Comparison of ENCODE assay signal across 8 mouse cellular contexts in the genomic region with DNA sequence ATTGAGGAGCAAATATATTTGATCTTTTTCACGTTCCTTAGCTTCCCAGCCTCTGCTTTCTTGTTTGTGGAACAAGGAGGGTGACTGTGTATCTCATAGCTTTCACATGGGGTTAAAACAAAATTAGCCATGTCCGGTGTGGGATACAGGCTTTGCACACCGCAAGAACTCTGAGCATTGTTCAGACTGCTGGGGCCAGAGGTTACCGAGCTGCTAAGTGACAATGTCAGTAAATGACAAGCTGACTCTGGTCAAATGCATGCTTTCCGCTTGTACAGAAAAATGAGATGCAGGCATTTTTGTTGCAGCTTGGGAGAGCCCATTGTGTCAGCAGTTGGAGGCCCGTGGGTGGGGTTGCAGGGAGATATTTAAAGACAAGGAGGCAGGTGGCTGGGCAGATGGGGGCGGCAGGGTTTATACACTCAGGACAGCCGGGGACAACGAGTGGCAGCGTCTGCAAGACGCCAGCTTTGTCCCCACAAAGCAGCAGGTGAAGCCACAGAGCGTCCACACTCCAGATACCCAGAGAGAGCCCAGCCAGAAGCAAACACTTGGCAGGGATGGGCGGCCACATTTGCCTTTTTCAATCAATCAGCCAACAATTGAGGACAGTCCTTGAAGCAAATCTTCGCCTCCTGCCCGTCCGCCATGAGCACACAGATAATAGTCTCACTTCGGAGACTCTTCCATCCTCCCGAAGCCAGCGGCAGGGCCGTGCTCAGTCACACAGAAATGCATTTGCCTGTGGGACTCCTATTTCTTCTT. TPM values are rescaled to one million over a fixed set of nuclear protein-coding genes. Genes with fewer than 3 reads are reported as not detected.
A peak's percentile ranks its signal among the peaks of the same experiment; 100 is the strongest.
DNase-seq lines count a peak whose midpoint lies in the region; ATAC-seq and TF ChIP-seq lines count a peak whose summit lies in the region.

No protein-coding gene starts in this region.

- no peaks in the 10 kb centered on the region for H3K79me2 ChIP-seq in myocyte (ENCODE audit: control insufficient read depth, insufficient read depth)

- H3K9me3 ChIP-seq in forebrain, embryonic 11.5 days (ENCODE audit: control insufficient read depth, low read length), result no peaks in the 10 kb centered on the region

- ATAC-seq in forebrain, embryonic 11.5 days (replicated peaks; ENCODE audit: low FRiP score), result peak; percentile 71

- peaks cover 7% of the 10 kb centered on the region; the same call in 1 of the 2 replicates for H3K4me1 ChIP-seq in forebrain, embryonic 11.5 days (replicated peaks; ENCODE audit: control insufficient read depth, insufficient read depth, low read length)

- H3K4me2 ChIP-seq in forebrain, embryonic 11.5 days (ENCODE audit: low read depth, low read length, severe bottlenecking), result peak overlapping the region; percentile 31
- H3K4me2 ChIP-seq in myocyte (ENCODE audit: low read depth), result peak overlapping the region; percentile 4

- TF ChIP-seq POLR2A in myocyte (IDR thresholded peaks at IDR 0.05; ENCODE audit: insufficient read length, low read depth), result no peak

- H3K36me3 ChIP-seq in forebrain, embryonic 11.5 days (ENCODE audit: control insufficient read depth, insufficient read depth, low read length), result no peaks in the 10 kb centered on the region
- no peaks in the 10 kb centered on the region for H3K36me3 ChIP-seq in myocyte (ENCODE audit: control insufficient read depth, insufficient read depth)

- peak; percentile 77 for DNase-seq in cerebellum, adult 11-12 months
- DNase-seq in forebrain, embryonic 11.5 days (ENCODE audit: low spot score), result no peak
- peak; percentile 80 for DNase-seq in layer of hippocampus, adult 9-11 months
- no peak for DNase-seq in thymus, postnatal 14 days
- no peak for DNase-seq in heart, adult 11 months
- no peak for DNase-seq in adipocyte (ENCODE audit: low spot score)
- no peak for DNase-seq in kidney, adult 11 months

- peak overlapping the region; percentile 39 for H3K9ac ChIP-seq in forebrain, embryonic 11.5 days (ENCODE audit: low read length)

- H3K27me3 ChIP-seq in forebrain, embryonic 11.5 days (ENCODE audit: control insufficient read depth, insufficient read depth, low read length), result no peaks in the 10 kb centered on the region
- no peaks in the 10 kb centered on the region for H3K27me3 ChIP-seq in myocyte (ENCODE audit: control insufficient read depth, insufficient read depth, insufficient read length)

- 47% methylated on average over 20 of the region's 20 CpGs for WGBS in forebrain, embryonic 11.5 days

- peak overlapping the region; percentile 48; the same call in 1 of the 2 replicates for H3K27ac ChIP-seq in forebrain, embryonic 11.5 days (ENCODE audit: low read depth, low read length)

- no peak overlapping the region for H3ac ChIP-seq in myocyte (ENCODE audit: control insufficient read depth, insufficient read length)

- no peak overlapping the region for H3K4me3 ChIP-seq in forebrain, embryonic 11.5 days (ENCODE audit: low read depth, low read length)
- H3K4me3 ChIP-seq in myocyte, result no peak overlapping the region

TF ChIP-seq in myocyte, 11 proteins besides CTCF, POLR2A, EP300 and RAD21:
- TF ChIP-seq POLR2AphosphoS2 (IDR thresholded peaks at IDR 0.05; ENCODE audit: insufficient read length, low read depth) (no peak), TCF12 (IDR thresholded peaks at IDR 0.05; ENCODE audit: insufficient read depth, poor library complexity, severe bottlenecking) (peak; percentile 84), CEBPB (IDR thresholded peaks at IDR 0.05; ENCODE audit: insufficient read depth, poor library complexity, severe bottlenecking) (no peak), MYOG (IDR thresholded peaks at IDR 0.05; ENCODE audit: control insufficient read depth in 1 of 3, insufficient read depth in 1 of 3, insufficient read length in 2 of 3, low read depth in 2 of 3) (peak; percentile 88 to 94 (median 89)), MAX (IDR thresholded peaks at IDR 0.05; ENCODE audit: low read depth) (no peak), USF1 (IDR thresholded peaks at IDR 0.05; ENCODE audit: low read depth) (no peak), E2F4 (IDR thresholded peaks at IDR 0.05; ENCODE audit: insufficient read depth) (no peak), REST (IDR thresholded peaks at IDR 0.05; ENCODE audit: insufficient read depth, insufficient read length) (no peak), SRF (IDR thresholded peaks at IDR 0.05; ENCODE audit: control insufficient read depth, insufficient read length, low read depth) (no peak), TCF3 (IDR thresholded peaks at IDR 0.05; ENCODE audit: insufficient read length, low read depth) (peak; percentile 84), MYOD1 (IDR thresholded peaks at IDR 0.05; ENCODE audit: control insufficient read depth in 1 of 3, insufficient read length in 2 of 3, low read depth in 2 of 3) (peak; percentile 77 to 93 (median 87))

RNA-seq across cellular contexts. Expression of a gene that starts 59.5 kb away (rescaled TPM):
- 59.2 and 61.5 TPM in 2 replicates for polyA plus RNA-seq in forebrain, embryonic 11.5 days (2014; fragmentation: Nextera tagmentation; extraction: Ambion mirVana)
- polyA plus RNA-seq in myocyte (2012; fragmentation: generic; extraction: Trizol), result 16.0 TPM

Comparison
In these comparisons a context has a peak if more than half of its experiments do, and no peak if none do; other contexts are left out.
1. DNase-seq: peak in cerebellum, adult 11-12 months (single experiment) and layer of hippocampus, adult 9-11 months (single experiment); none in forebrain, embryonic 11.5 days (single experiment), thymus, postnatal 14 days (single experiment), heart, adult 11 months (single experiment), adipocyte (single experiment) and kidney, adult 11 months (single experiment).